Mouse (Mus musculus) cerebellum, adult 2 months (tissue): ENCODE data around the gene Kel. TPM values are rescaled to one million over a fixed set of nuclear protein-coding genes. Genes with fewer than 3 reads are reported as not detected.

ENCODE experiments used
- DNase-seq, 2 experiments: peaks; one replicate each; pipeline ENCODE4 v3.0.0; 2021
- H3K27ac ChIP-seq: fragments of 200-500 bp; 2 replicates; pipeline ENCODE4 v1.5.1; 2012; ENCODE audit warnings: low read length, control low read depth, inconsistent platforms; ENCODE audit not compliant: insufficient read depth
- H3K27me3 ChIP-seq: fragments of 200-500 bp; 2 replicates; pipeline ENCODE4 v1.6.1; 2012; ENCODE audit warnings: inconsistent platforms, mild to moderate bottlenecking, low read length, moderate library complexity; ENCODE audit not compliant: control insufficient read depth, insufficient read depth
- H3K4me1 ChIP-seq: fragments of 200-500 bp; 2 replicates; pipeline ENCODE4 v1.6.1; 2011; ENCODE audit warnings: low read length; ENCODE audit not compliant: control insufficient read depth, insufficient read depth
- H3K4me3 ChIP-seq: fragments of 200-500 bp; replicated peaks from 2 replicates; pipeline ENCODE3; 2011; ENCODE audit warnings: mild to moderate bottlenecking, low read depth, low read length, control low read depth; ENCODE audit not compliant: insufficient read depth
- CTCF ChIP-seq: fragments of 200-500 bp; IDR thresholded peaks from 2 replicates; pipeline ENCODE4 v1.5.1; 2011; ENCODE audit warnings: low read depth, mild to moderate bottlenecking, control low read depth, low read length, moderate library complexity, borderline replicate concordance; ENCODE audit not compliant: insufficient read depth
- POLR2A ChIP-seq: fragments of 200-500 bp; IDR thresholded peaks from 2 replicates; pipeline ENCODE4 v1.6.1; 2011; ENCODE audit warnings: low read length, control low read depth, borderline replicate concordance; ENCODE audit not compliant: insufficient read depth
- WGBS: fragments of 180-500 bp; shearing (Covaris S2); methylation state at CpG from one replicate; pipeline ENCODE4 v1.1.7; 2018; 5-methylcytosine and 5-hydroxymethylcytosine counted together
- polyA plus RNA-seq: library from polyadenylated mRNA; depleted of rRNA; stranded (reverse); fragments of >200 nt; gene quantifications from 2 replicates; pipeline ENCODE4 v1.2.3, GENCODE M21; 2012; rRNA removed

The Kel gene
- not detected in 2 replicates for polyA plus RNA-seq

DNA sequence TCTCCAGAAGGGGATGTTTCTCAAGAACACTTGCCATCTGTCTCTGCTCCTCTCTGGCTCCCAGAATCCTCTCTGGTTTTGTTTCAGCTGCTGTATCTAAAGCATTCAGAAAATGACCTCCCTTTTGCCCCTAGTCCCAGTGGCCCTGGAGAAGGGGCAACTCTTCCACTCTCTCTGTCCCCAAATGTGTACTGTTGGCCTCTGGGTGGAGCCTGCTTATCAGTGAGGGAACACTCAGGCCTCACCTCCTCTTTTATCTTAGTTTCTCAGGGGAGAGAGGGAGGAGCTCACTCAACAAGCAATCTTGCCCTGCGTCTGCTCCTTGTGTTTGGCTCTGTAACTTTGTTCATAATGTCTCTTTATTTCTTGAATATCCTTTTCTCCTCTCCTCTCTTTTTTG, at the start of gene Kel:
Kel (minus strand) TSS at position 217 of the 400 bp plus-strand sequence.
- Histone ChIP-seq H3K4me3 (no peak within 1 kb of the TSS), H3K27ac (no peak within 1 kb of the TSS), H3K4me1 (no peaks in the 10 kb centered on the region), H3K27me3 (no peaks in the 10 kb centered on the region)
- 58% methylated on average over 1 of the region's 1 CpGs for WGBS
- no peak for DNase-seq
- no peak for TF ChIP-seq POLR2A
- TF ChIP-seq CTCF = no peak

DNA sequence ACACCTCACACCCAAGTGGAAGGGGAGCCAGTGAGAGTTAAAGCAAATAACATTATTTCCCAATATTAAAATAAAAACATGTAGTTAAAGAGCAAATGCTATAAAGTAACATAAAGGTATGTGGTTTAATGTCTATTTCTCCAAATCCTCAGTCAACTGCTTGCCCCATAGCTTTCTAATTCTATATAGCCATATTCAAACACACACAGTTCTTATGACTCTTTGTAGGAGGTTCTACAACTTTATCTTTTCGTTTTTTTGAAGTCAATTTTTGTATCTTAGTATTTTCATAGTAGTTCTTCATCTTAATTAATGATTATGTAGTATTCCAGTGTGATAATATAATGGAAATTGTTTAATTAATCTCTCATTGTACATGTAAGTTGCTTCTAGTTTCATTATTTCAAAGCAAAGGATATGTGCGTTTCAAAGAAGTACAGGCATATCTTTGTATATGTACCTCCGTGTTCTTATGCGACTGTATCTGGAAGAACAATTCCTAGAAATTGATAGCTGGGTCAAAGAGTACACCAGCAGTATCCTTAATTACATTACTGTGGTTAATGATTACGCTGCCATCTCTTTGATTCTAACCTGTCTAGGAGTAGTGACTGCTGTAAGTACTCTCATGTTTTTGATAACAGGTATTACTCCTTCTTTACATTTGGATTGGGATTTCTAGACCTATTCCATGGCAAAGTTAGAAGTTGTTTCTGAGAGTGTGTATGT, 40.7 kb upstream of the Kel start:
- no peak for DNase-seq
- WGBS = 75% methylated on average over 5 of the region's 5 CpGs
- no peak overlapping the region for H3K4me3 ChIP-seq
- no peaks in the 10 kb centered on the region for H3K4me1 ChIP-seq
- TF ChIP-seq CTCF (no peak), POLR2A (no peak)
- no peak overlapping the region for H3K27ac ChIP-seq
- no peaks in the 10 kb centered on the region for H3K27me3 ChIP-seq

GRCm38 (mm10) chr6:41741101-41741500, 37.0 kb upstream of the Kel start:
- Histone ChIP-seq H3K27ac (no peak overlapping the region), H3K4me1 (no peaks in the 10 kb centered on the region), H3K27me3 (no peaks in the 10 kb centered on the region), H3K4me3 (no peak overlapping the region)
- DNase-seq = no peak
- TF ChIP-seq CTCF (no peak), POLR2A (no peak)

- no peaks in the 10 kb centered on the region for H3K4me1 ChIP-seq
- no peaks in the 10 kb centered on the region for H3K27me3 ChIP-seq
- TF ChIP-seq CTCF = no peak
- no peak for TF ChIP-seq POLR2A
- no peak overlapping the region for H3K4me3 ChIP-seq
- no peak for DNase-seq
- H3K27ac ChIP-seq = no peak overlapping the region
- 88% methylated on average over 5 of the region's 5 CpGs for WGBS
Observed at GRCm38 (mm10) chr6:41734719-41735470, 30.8 kb upstream of the Kel start.

- no peak for TF ChIP-seq CTCF
- TF ChIP-seq POLR2A = no peak
- no peaks in the 10 kb centered on the region for H3K4me1 ChIP-seq
- no peak overlapping the region for H3K27ac ChIP-seq
- no peaks in the 10 kb centered on the region for H3K27me3 ChIP-seq
- no peak for DNase-seq
- no peak overlapping the region for H3K4me3 ChIP-seq
- 78% methylated on average over 1 of the region's 1 CpGs for WGBS
Observed at GRCm38 (mm10) chr6:41727989-41728609, 24.0 kb upstream of the Kel start.

GRCm38 (mm10) chr6:41721430-41721829, 17.3 kb upstream of the Kel start:
- H3K27ac ChIP-seq = no peak overlapping the region
- 93% methylated on average over 2 of the region's 2 CpGs for WGBS
- H3K4me1 ChIP-seq = no peaks in the 10 kb centered on the region
- no peak for DNase-seq
- no peak overlapping the region for H3K4me3 ChIP-seq
- no peaks in the 10 kb centered on the region for H3K27me3 ChIP-seq
- TF ChIP-seq CTCF (no peak), POLR2A (no peak)

DNA sequence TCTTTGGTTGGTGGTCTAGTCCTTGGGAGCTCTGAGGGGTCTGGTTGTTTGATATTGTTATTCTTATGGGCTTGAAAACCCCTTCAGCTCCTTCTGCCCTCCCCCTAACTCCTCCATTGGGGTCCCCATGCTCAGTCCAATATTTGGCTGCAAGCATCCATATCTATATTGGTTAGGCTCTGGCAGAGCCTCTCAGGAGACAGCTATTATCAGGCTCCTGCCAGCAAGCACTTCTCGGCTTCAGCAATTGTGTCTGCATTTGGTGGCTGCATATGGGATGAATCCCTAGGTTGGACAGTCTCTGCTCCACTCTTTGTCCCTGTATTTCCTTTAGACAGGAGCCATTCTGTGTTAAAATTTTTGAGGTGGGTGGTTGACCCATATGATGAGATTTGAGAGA, 6.1 kb upstream of the Kel start:
- DNase-seq = no peak
- TF ChIP-seq CTCF (no peak), POLR2A (no peak)
- H3K27ac ChIP-seq = no peak overlapping the region
- H3K4me3 ChIP-seq = no peak overlapping the region
- no peaks in the 10 kb centered on the region for H3K27me3 ChIP-seq
- H3K4me1 ChIP-seq = no peaks in the 10 kb centered on the region
- 68% methylated on average over 1 of the region's 1 CpGs for WGBS

- Histone ChIP-seq H3K4me3 (no peak overlapping the region), H3K27me3 (no peaks in the 10 kb centered on the region), H3K4me1 (no peaks in the 10 kb centered on the region), H3K27ac (no peak overlapping the region)
- 94% methylated on average over 7 of the region's 7 CpGs for WGBS
- no peak for DNase-seq
- TF ChIP-seq CTCF = no peak
- TF ChIP-seq POLR2A = no peak
Observed at GRCm38 (mm10) chr6:41706275-41706674, 2.1 kb upstream of the Kel start.
